Mouse (Mus musculus) spleen, adult 2 months (tissue): ENCODE results near the gene Cyp4x1. TPM values are rescaled to one million over a fixed set of nuclear protein-coding genes. Genes with fewer than 3 reads are reported as not detected.

Experiments used
- DNase-seq, 2 experiments: peaks; one replicate each; pipeline versions ENCODE4 v3.0.0 to v3.0.0-alpha.2; 2012 to 2021; ENCODE audit warnings: low spot score in 2 of 2, low read depth in 1 of 2
- H3K27ac ChIP-seq: fragments of 200-500 bp; 2 replicates; pipeline ENCODE4 v1.5.1; 2012; ENCODE audit warnings: low read length, inconsistent platforms; ENCODE audit not compliant: insufficient read depth
- H3K27me3 ChIP-seq: fragments of 200-500 bp; 2 replicates; pipeline ENCODE4 v1.6.1; 2012; ENCODE audit warnings: mild to moderate bottlenecking, moderate library complexity, low read length, inconsistent platforms; ENCODE audit not compliant: control insufficient read depth, insufficient read depth
- H3K36me3 ChIP-seq: fragments of 200-500 bp; 2 replicates; pipeline ENCODE4 v1.6.1; 2012; ENCODE audit warnings: mild to moderate bottlenecking, low read length, inconsistent platforms; ENCODE audit not compliant: control insufficient read depth, insufficient read depth
- H3K4me1 ChIP-seq: fragments of 200-500 bp; 2 replicates; pipeline ENCODE4 v1.6.1; 2011; ENCODE audit warnings: inconsistent platforms; ENCODE audit not compliant: control insufficient read depth, insufficient read depth, insufficient read length
- H3K4me3 ChIP-seq: fragments of 200-500 bp; 2 replicates; pipeline ENCODE4 v1.5.1; 2011; ENCODE audit warnings: mild to moderate bottlenecking, inconsistent platforms; ENCODE audit not compliant: insufficient read depth, insufficient read length; ENCODE audit errors: extremely low read depth
- CTCF ChIP-seq: fragments of 200-500 bp; IDR thresholded peaks from 2 replicates; pipeline ENCODE4 v1.5.1; 2011; ENCODE audit warnings: mild to moderate bottlenecking, inconsistent platforms; ENCODE audit not compliant: insufficient read depth, insufficient read length, insufficient replicate concordance; ENCODE audit errors: extremely low read depth
- POLR2A ChIP-seq: fragments of 200-500 bp; IDR thresholded peaks from 2 replicates; pipeline ENCODE4 v1.6.1; 2011; ENCODE audit warnings: low read depth, low read length, inconsistent platforms
- WGBS: fragments of 180-500 bp; shearing (Covaris S2); methylation state at CpG from one replicate; pipeline ENCODE4 v1.1.7; 2018; 5-methylcytosine and 5-hydroxymethylcytosine counted together
- polyA plus RNA-seq: library from polyadenylated mRNA; depleted of rRNA; stranded (reverse); fragments of >200 nt; gene quantifications from 2 replicates; pipeline ENCODE4 v1.2.3, GENCODE M21; 2012

Gene Cyp4x1
- polyA plus RNA-seq, 1 experiment: 0.02 TPM

DNA sequence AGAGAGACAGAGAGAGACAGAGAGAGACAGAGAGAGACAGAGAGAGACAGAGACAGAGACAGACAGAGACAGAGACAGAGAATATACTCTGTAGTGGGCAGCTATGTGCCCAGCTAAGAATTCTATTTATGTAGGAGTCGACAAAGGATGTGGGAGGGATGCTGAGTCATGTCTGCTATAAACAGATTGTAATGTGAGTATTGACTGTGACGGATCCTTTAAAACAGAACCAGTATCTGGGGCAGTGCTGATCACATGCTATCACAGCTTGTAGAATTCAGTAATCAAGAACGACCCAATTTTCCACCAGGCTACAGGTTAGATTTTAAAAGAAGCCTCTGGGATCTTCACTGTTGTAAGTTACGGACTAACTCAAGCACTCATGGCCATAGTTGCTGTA, 30.6 kb downstream of the Cyp4x1 start:
- no peaks in the 10 kb centered on the region for H3K4me1 ChIP-seq
- H3K27ac ChIP-seq: no peak overlapping the region
- 29% methylated on average over 4 of the region's 4 CpGs for WGBS
- no peak for DNase-seq
- TF ChIP-seq POLR2A (no peak), CTCF (no peak)
- H3K36me3 ChIP-seq: no peaks in the 10 kb centered on the region
- H3K4me3 ChIP-seq: no peak overlapping the region
- no peaks in the 10 kb centered on the region for H3K27me3 ChIP-seq

- H3K27me3 ChIP-seq: no peaks in the 10 kb centered on the region
- H3K4me1 ChIP-seq: no peaks in the 10 kb centered on the region
- no peak overlapping the region for H3K27ac ChIP-seq
- no peaks in the 10 kb centered on the region for H3K36me3 ChIP-seq
- no peak overlapping the region for H3K4me3 ChIP-seq
- no peak for DNase-seq
- 66% methylated on average over 6 of the region's 6 CpGs for WGBS
- TF ChIP-seq POLR2A (no peak), CTCF (peak; percentile 81; the same call in 1 of the 2 replicates)
These were observed 32.4 kb downstream of the Cyp4x1 start for GRCm38 (mm10) chr4:115101682-115102081.

DNA sequence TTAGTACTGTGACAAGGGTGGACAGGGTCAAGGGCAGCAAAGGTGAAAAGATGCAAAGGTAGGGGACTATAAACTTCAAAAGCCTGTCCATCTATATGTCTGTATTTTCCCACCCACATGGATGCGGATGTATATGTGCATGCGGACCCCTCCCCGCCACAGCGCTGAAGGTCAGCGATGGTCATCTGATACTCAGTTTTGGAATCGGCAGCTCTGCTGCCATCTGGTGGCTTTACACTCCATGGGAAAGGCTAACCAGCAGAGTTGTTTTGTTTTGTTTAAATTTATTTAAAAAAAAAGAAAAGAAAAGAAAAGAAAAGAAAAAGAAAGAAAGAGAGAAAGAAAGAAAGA, 37.0 kb downstream of the Cyp4x1 start:
- Histone ChIP-seq H3K36me3 (no peaks in the 10 kb centered on the region), H3K4me3 (no peak overlapping the region), H3K4me1 (no peaks in the 10 kb centered on the region), H3K27ac (no peak overlapping the region), H3K27me3 (no peaks in the 10 kb centered on the region)
- WGBS: 3% methylated on average over 6 of the region's 6 CpGs
- DNase-seq: no peak
- no peak for TF ChIP-seq CTCF
- TF ChIP-seq POLR2A: no peak

DNA sequence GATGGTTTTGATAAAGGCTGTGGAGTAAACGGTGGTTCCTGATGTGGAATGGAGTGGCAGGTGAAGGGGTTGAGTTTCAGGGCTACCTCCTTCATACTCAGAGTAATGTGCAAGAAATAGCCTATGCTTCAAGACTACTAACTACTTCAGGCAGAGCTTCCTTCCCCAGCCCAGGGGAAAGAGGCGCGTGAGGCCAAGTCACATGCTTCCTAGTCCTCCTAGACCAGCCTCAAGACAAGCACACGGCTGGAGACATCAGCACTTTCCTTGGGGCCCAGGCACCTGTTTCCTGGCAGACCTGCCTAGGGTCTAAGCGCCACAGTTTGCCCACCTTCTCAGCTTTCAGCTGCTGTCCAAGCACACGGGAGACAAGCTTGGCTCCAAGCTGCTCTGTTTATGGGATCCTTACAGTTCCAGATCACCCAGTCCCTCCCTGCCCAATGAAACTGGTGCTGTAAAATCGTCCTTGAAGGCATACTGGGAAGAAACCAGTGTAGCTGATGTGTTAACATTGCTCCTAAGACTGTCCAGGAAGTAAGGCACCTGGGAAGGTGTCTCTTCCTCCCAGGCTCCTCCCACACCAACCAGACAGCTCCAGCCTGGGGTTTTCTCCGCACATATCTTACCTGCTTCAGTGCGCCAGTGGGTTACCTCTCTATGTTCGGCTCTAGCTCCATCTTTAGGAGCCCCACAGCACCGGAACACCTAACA, 37.5 kb downstream of the Cyp4x1 start:
- WGBS: 5% methylated on average over 11 of the region's 11 CpGs
- Histone ChIP-seq H3K27ac (peak overlapping the region; percentile 16; the same call in 1 of the 2 replicates), H3K36me3 (no peaks in the 10 kb centered on the region), H3K4me3 (0 out of 2 replicates have a peak overlapping the region, but pooled peaks have one; percentile 17), H3K27me3 (no peaks in the 10 kb centered on the region), H3K4me1 (no peaks in the 10 kb centered on the region)
- no peak for DNase-seq
- no peak for TF ChIP-seq POLR2A
- TF ChIP-seq CTCF: no peak

GRCm38 (mm10) chr4:115095671-115096434, 38.2 kb downstream of the Cyp4x1 start:
- no peak for DNase-seq
- no peaks in the 10 kb centered on the region for H3K27me3 ChIP-seq
- H3K27ac ChIP-seq: peak overlapping the region; percentile 16; the same call in 1 of the 2 replicates
- H3K4me1 ChIP-seq: no peaks in the 10 kb centered on the region
- WGBS: 3% methylated on average over 26 of the region's 31 CpGs
- TF ChIP-seq POLR2A (no peak), CTCF (no peak)
- H3K36me3 ChIP-seq: no peaks in the 10 kb centered on the region
- peak overlapping the region; percentile 19; the same call in 1 of the 2 replicates for H3K4me3 ChIP-seq

DNA sequence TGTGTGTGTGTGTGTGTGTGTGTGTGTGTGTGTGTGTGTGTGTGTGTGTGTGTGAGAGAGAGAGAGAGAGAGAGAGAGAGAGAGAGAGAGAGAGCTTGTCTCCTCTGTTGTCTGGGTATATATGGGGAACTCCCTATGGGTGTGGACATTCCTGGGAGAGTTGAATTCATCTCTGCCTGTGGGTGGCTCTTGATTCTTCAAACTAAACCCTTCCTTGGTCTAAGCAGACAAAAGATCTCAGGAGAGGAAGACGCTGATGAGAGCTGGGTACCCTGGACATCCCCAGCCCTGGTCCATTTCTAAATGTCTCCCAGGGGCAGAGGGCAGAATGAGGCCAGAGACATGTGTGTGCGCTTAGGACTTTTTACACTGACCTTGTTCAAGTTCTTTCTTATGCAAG, 40.0 kb downstream of the Cyp4x1 start:
- no peaks in the 10 kb centered on the region for H3K27me3 ChIP-seq
- no peak overlapping the region for H3K27ac ChIP-seq
- H3K4me3 ChIP-seq: no peak overlapping the region
- no peak for DNase-seq
- no peaks in the 10 kb centered on the region for H3K36me3 ChIP-seq
- 94% methylated on average over 2 of the region's 2 CpGs for WGBS
- TF ChIP-seq POLR2A (no peak), CTCF (no peak)
- H3K4me1 ChIP-seq: no peaks in the 10 kb centered on the region

DNA sequence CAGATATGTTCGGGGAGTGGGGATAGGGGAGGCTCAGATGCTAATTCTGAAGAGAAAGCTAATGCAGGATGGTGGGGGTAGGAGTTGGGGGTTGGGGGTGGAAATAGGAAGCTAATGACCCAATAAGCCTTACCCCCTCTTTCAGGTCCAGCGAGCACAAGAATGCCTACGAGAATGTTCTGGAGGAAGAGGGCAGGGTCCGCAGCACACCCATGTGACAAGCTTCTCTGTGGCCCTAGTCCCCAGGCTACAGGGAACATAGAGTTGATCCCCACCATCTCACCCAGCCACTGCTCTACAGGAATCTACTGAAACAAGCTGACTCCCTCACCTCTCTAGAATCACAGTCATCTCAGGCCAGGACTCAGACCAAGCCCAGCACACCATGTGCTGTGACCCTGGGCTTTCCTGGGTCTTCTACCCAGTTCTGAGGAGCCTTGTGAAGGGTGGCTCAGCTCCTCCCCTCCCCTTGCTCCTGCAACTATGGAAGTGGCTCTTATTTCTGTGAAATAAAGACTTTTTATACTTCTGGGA, 40.7 kb downstream of the Cyp4x1 start:
- H3K27ac ChIP-seq: no peak overlapping the region
- H3K4me1 ChIP-seq: no peaks in the 10 kb centered on the region
- no peak for DNase-seq
- H3K4me3 ChIP-seq: no peak overlapping the region
- H3K27me3 ChIP-seq: no peaks in the 10 kb centered on the region
- WGBS: 88% methylated on average over 4 of the region's 4 CpGs
- H3K36me3 ChIP-seq: no peaks in the 10 kb centered on the region
- TF ChIP-seq POLR2A (no peak), CTCF (no peak)
